Mouse (Mus musculus) hindbrain, embryonic 11.5 days (tissue): ENCODE results near the gene Atxn1. TPM values are rescaled to one million over a fixed set of nuclear protein-coding genes. Genes with fewer than 3 reads are reported as not detected.

Experiments used
- ATAC-seq: fragments of 200-750 bp; cut with Nextera tagmentation; 2 replicates; pipeline ENCODE4 v1.8.0; 2017; ENCODE audit warnings: mild to moderate bottlenecking, moderate TSS enrichment, moderate library complexity; ENCODE audit not compliant: low FRiP score
- DNase-seq: peaks from one replicate; pipeline ENCODE4 v3.0.0-alpha.2; 2015; ENCODE audit warnings: low spot score
- H3K27ac ChIP-seq: fragments of 300-500 bp; sonication (generic); 2 replicates; pipeline ENCODE4 v1.5.1; 2014; ENCODE audit warnings: mild to moderate bottlenecking, low read depth, low read length
- H3K27me3 ChIP-seq: fragments of 300-500 bp; sonication (generic); 2 replicates; pipeline ENCODE4 v1.6.1; 2014; ENCODE audit warnings: mild to moderate bottlenecking, low read length, moderate library complexity, mixed read lengths; ENCODE audit not compliant: control insufficient read depth, insufficient read depth
- H3K36me3 ChIP-seq: fragments of 300-500 bp; sonication (generic); 2 replicates; pipeline ENCODE4 v1.6.1; 2014; ENCODE audit warnings: mild to moderate bottlenecking, low read length, moderate library complexity, mixed read lengths; ENCODE audit not compliant: control insufficient read depth, insufficient read depth
- H3K4me1 ChIP-seq: fragments of 300-500 bp; sonication (generic); replicated peaks from 2 replicates; pipeline ENCODE4 v1.6.1; 2014; ENCODE audit warnings: low read length, mixed read lengths; ENCODE audit not compliant: control insufficient read depth, insufficient read depth
- H3K4me2 ChIP-seq: fragments of 300-500 bp; sonication (generic); replicated peaks from 2 replicates; pipeline ENCODE4 v1.6.1; 2014; ENCODE audit warnings: mild to moderate bottlenecking, low read depth, low read length
- H3K4me3 ChIP-seq: fragments of 300-500 bp; sonication (generic); 2 replicates; pipeline ENCODE4 v1.5.1; 2014; ENCODE audit warnings: low read depth, low read length
- H3K9ac ChIP-seq: fragments of 300-500 bp; sonication (generic); 2 replicates; pipeline ENCODE4 v1.6.1; 2014; ENCODE audit warnings: low read depth, low read length
- H3K9me3 ChIP-seq: fragments of 300-500 bp; sonication (generic); 2 replicates; pipeline ENCODE4 v1.6.1; 2016; ENCODE audit warnings: low read length; ENCODE audit not compliant: control insufficient read depth
- WGBS: fragments of 180-500 bp; shearing (Covaris S2); extraction: QIAGEN DNeasy Blood & Tissue Kit; methylation state at CpG from one replicate; pipeline ENCODE4 v1.1.7; 2014; 5-methylcytosine and 5-hydroxymethylcytosine counted together
- polyA plus RNA-seq: library from polyadenylated mRNA; unstranded; fragments of >200 nt; fragmentation: Nextera tagmentation; extraction: Ambion mirVana; gene quantifications from 2 replicates; pipeline ENCODE4 v1.2.1, GENCODE M21; 2014

Atxn1 gene
- polyA plus RNA-seq, 1 experiment from 2014 or later = 3.2 TPM

- no peak overlapping the region for H3K4me3 ChIP-seq
- H3K4me2 ChIP-seq = no peak overlapping the region
- peak; percentile 14 for DNase-seq
- no peaks in the 10 kb centered on the region for H3K36me3 ChIP-seq
- ATAC-seq = 0 out of 2 replicates have a peak, but pooled peaks have one; percentile 35
- 55% methylated on average over 6 of the region's 6 CpGs for whole genome bisulfite sequencing
- no peaks in the 10 kb centered on the region for H3K9me3 ChIP-seq
- H3K4me1 ChIP-seq = no peaks in the 10 kb centered on the region
- no peak overlapping the region for H3K27ac ChIP-seq
- no peak overlapping the region for H3K9ac ChIP-seq
- no peaks in the 10 kb centered on the region for H3K27me3 ChIP-seq
Observed at GRCm38 (mm10) chr13:45600443-45600842, 364.4 kb downstream of the Atxn1 start.

GRCm38 (mm10) chr13:45599831-45600230 lies 365.0 kb downstream of the Atxn1 start:
- ATAC-seq = no peak
- no peaks in the 10 kb centered on the region for H3K36me3 ChIP-seq
- no peaks in the 10 kb centered on the region for H3K9me3 ChIP-seq
- WGBS = 85% methylated on average over 2 of the region's 2 CpGs
- 0 out of 2 replicates have a peak, but pooled peaks cover 3% of the 10 kb centered on the region for H3K4me1 ChIP-seq
- no peak overlapping the region for H3K9ac ChIP-seq
- no peak overlapping the region for H3K4me2 ChIP-seq
- no peak for DNase-seq
- no peak overlapping the region for H3K4me3 ChIP-seq
- no peak overlapping the region for H3K27ac ChIP-seq
- no peaks in the 10 kb centered on the region for H3K27me3 ChIP-seq

DNA sequence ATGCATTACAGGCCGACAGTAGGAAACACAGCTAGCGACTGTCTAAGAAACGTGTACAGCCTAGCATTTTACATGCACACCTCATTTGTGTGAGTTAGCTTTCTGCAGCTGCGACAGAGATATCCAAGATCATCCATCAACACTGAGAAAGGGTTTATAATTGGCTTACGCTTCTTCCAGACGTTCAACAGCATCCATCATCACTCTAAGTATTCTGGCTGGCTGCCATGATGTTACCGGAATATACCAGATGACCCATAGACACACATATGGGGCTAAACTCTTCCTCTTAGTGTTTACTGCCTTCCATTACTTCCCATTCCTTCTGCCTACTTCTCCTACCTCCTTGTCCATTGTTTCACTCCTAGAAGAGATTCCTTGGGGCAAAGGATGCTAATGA lies 369.4 kb downstream of the Atxn1 start:
- DNase-seq (peak; percentile 12), ATAC-seq (no peak)
- Histone ChIP-seq H3K36me3 (no peaks in the 10 kb centered on the region), H3K27ac (peak overlapping the region; percentile 53), H3K9ac (no peak overlapping the region), H3K9me3 (no peaks in the 10 kb centered on the region), H3K4me2 (no peak overlapping the region), H3K4me1 (0 out of 2 replicates have a peak, but pooled peaks cover 5% of the 10 kb centered on the region), H3K27me3 (no peaks in the 10 kb centered on the region), H3K4me3 (no peak overlapping the region)
- 57% methylated on average over 7 of the region's 7 CpGs for WGBS

- H3K27ac ChIP-seq = no peak overlapping the region
- no peaks in the 10 kb centered on the region for H3K27me3 ChIP-seq
- DNase-seq = no peak
- no peak overlapping the region for H3K4me2 ChIP-seq
- no peaks in the 10 kb centered on the region for H3K9me3 ChIP-seq
- H3K4me3 ChIP-seq = no peak overlapping the region
- no peak overlapping the region for H3K9ac ChIP-seq
- 81% methylated on average over 1 of the region's 1 CpGs for WGBS
- H3K36me3 ChIP-seq = no peaks in the 10 kb centered on the region
- H3K4me1 ChIP-seq = 0 out of 2 replicates have a peak, but pooled peaks cover 5% of the 10 kb centered on the region
- ATAC-seq = no peak
Observed at GRCm38 (mm10) chr13:45593914-45594313, 370.9 kb downstream of the Atxn1 start.

DNA sequence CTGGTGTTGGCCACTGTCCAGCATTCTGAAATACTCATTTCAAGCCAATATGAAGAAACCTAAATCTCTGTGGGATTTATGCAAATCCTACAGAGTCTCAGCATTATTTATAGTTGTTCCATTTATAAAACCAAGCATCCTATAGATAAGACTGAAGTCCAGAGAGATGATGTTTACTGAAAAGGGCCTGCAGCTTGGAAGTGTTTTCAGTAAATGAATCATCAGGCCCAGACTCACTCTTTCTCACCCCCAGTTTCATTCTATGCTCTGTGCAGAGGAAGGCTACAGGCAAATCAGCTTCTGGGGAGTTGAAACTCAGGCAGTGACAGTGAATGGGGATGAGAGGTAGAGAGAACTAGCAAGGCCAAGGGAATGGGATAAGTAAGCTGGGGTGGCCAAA lies 373.9 kb downstream of the Atxn1 start:
- ATAC-seq (no peak), DNase-seq (no peak)

GRCm38 (mm10) chr13:45583061-45583460 lies 381.7 kb downstream of the Atxn1 start:
- Histone ChIP-seq H3K27ac (no peak overlapping the region), H3K9ac (no peak overlapping the region), H3K4me2 (no peak overlapping the region), H3K36me3 (no peaks in the 10 kb centered on the region), H3K27me3 (no peaks in the 10 kb centered on the region), H3K4me1 (no peaks in the 10 kb centered on the region), H3K9me3 (no peaks in the 10 kb centered on the region), H3K4me3 (no peak overlapping the region)
- DNase-seq (no peak), ATAC-seq (no peak)
- 88% methylated on average over 5 of the region's 5 CpGs for WGBS

More for the DNA sequence above, 373.9 kb downstream of the Atxn1 start:
- no peak overlapping the region for H3K9ac ChIP-seq
- no peak overlapping the region for H3K4me3 ChIP-seq
- H3K4me2 ChIP-seq = no peak overlapping the region
- H3K27ac ChIP-seq = no peak overlapping the region
- no peaks in the 10 kb centered on the region for H3K27me3 ChIP-seq
- 0 out of 2 replicates have a peak, but pooled peaks cover 5% of the 10 kb centered on the region for H3K4me1 ChIP-seq
- no peaks in the 10 kb centered on the region for H3K9me3 ChIP-seq
- H3K36me3 ChIP-seq = no peaks in the 10 kb centered on the region

DNA sequence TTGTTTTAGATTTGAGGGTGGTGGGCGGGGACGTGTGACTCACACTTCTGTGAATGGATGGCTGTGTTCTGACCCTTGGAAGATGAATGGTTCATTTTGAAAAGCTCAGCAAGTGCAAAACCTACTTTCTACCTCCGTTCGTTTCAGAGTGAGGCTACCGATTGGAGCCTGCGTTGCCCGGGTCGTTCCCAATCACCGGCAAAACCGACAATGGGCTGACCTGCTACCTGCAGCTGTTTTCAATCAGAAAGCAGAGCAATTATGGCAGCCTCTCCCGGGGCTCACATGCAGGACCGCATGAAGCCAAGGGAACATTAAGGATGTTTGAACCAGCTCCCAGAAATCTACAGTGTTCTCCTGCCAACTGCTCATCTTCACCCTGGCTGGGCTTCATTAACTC lies 382.5 kb downstream of the Atxn1 start:
- Histone ChIP-seq H3K4me2 (no peak overlapping the region), H3K27ac (no peak overlapping the region), H3K4me1 (no peaks in the 10 kb centered on the region), H3K9me3 (no peaks in the 10 kb centered on the region), H3K9ac (no peak overlapping the region), H3K27me3 (no peaks in the 10 kb centered on the region), H3K4me3 (no peak overlapping the region), H3K36me3 (no peaks in the 10 kb centered on the region)
- no peak for ATAC-seq
- 75% methylated on average over 12 of the region's 12 CpGs for WGBS
- no peak for DNase-seq

DNA sequence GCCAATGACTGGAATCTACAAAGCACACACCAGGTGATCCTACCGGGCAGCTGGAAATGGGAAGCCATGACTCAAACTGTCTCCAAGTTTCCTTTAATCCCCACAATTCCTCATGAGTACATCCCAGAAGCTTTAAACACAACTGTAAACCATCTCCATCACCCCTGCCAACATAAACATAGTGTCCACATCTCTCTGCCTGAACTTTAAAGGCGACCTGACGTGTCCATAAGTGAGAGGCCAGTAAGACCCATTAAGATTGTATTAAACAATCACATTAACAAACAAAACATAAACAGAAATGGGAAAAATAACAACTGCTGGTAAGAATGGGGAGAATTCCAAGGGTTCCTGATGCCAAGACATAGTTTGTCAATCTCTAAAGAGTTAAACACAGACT lies 385.1 kb downstream of the Atxn1 start:
- no peak for ATAC-seq
- DNase-seq = no peak
- no peak overlapping the region for H3K27ac ChIP-seq
- no peaks in the 10 kb centered on the region for H3K27me3 ChIP-seq
- H3K4me1 ChIP-seq = no peaks in the 10 kb centered on the region
- 83% methylated on average over 3 of the region's 3 CpGs for WGBS
- no peak overlapping the region for H3K9ac ChIP-seq
- no peak overlapping the region for H3K4me3 ChIP-seq
- H3K36me3 ChIP-seq = no peaks in the 10 kb centered on the region
- no peak overlapping the region for H3K4me2 ChIP-seq
- H3K9me3 ChIP-seq = no peaks in the 10 kb centered on the region

GRCm38 (mm10) chr13:45577784-45578183 lies 387.0 kb downstream of the Atxn1 start:
- ATAC-seq = 0 out of 2 replicates have a peak, but pooled peaks have one; percentile 17
- no peak overlapping the region for H3K4me2 ChIP-seq
- H3K4me1 ChIP-seq = no peaks in the 10 kb centered on the region
- H3K27me3 ChIP-seq = no peaks in the 10 kb centered on the region
- H3K4me3 ChIP-seq = no peak overlapping the region
- no peaks in the 10 kb centered on the region for H3K36me3 ChIP-seq
- H3K27ac ChIP-seq = 0 out of 2 replicates have a peak overlapping the region, but pooled peaks have one; percentile 10
- no peak overlapping the region for H3K9ac ChIP-seq
- WGBS = 49% methylated on average over 2 of the region's 2 CpGs
- no peaks in the 10 kb centered on the region for H3K9me3 ChIP-seq
- peak; percentile 52 for DNase-seq
